Mouse (Mus musculus) layer of hippocampus, adult 9-10 months (tissue): Measurements from ENCODE around the gene Tacr1.
"Not testable (repeated sequence)": the region's sequence is repeated elsewhere in the genome, so short reads cannot be mapped to it uniquely, and the experiment has no call there.

Source experiments
- DNase-seq: peaks from one replicate; pipeline ENCODE4 v3.0.0; 2022; ENCODE audit warnings: low spot score

Gene Tacr1

GRCm38 (mm10) chr6:82401595-82402451 is at the start of gene Tacr1:
Gene Tacr1 (plus strand): TSS chr6:82402334.
- no peak for DNase-seq

DNA sequence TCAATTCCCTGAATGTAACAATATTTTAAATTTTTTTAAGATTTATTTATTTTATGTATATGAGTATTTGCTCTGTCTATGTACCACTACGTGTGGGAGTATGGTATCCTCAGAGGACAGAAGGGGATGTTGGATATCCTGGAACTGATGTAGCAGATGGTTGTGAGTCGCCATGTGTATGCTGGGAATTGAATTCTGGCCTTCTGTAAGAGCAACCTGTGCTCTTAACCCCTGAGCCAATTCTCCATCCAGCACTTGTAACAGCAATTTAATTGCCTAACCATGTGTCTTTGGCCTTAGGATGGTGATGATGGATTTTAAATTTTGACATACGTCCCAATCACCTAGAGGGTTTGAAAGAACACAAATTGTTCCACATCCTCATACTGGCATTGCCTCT is 26.0 kb upstream of the Tacr1 start:
- DNase-seq = no peak

GRCm38 (mm10) chr6:82383556-82383955 is 18.6 kb upstream of the Tacr1 start:
- no peak for DNase-seq

DNA sequence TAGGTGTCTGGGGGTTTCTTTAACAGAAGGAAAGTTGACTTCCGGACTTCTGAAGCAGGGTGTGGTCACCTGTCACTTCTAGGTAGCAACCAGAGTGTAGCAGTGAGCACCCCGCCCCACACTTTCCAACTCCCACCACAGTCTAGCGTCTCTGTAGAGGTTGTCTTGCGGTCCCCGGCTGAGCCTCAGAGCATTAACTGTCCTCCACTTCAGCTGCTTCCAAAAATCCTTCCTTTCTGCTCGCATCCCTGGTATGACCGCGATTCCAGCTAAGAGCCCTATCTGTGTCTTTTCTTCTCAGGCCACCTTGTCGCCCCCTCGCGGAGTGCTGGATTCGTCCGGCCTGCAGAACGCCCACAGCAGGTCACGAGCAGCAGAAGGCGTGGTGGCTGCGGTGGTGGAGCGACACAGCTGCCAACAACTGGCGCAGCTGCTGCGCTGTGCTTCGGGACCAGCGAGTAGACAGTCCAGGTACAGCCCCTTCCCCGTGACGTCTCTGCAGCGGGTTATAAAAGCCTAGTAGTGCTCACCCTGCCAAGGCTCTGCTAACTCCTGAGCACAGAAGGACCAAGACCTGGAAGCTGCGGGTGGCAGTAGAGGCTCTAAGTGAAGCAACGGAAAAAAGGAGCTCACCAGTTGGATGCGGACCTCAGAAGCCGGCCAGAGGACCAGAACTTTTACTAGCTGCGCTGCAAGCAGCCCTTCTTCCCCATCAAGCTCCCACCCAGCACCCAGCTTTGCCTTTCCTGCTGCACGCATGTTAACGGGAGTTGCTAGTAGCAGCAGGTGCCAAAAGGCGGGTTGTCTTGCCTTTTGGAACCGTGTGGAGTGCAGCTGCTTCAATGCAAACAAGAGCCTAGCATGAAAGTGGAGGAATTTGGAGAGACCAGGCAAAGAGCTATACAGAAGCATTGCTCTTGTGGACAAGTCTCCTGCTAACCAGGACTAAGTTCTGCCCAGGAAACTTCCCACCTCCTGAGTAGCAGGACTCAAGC is 664 bp downstream of the Tacr1 start:
- DNase-seq = no peak

- DNase-seq = no peak
Measured at GRCm38 (mm10) chr6:82418367-82418766, 16.2 kb downstream of the Tacr1 start.

- no peak for DNase-seq
Measured at GRCm38 (mm10) chr6:82420222-82420621, 18.1 kb downstream of the Tacr1 start.

GRCm38 (mm10) chr6:82428890-82429289 is 26.8 kb downstream of the Tacr1 start:
- DNase-seq = no peak

DNA sequence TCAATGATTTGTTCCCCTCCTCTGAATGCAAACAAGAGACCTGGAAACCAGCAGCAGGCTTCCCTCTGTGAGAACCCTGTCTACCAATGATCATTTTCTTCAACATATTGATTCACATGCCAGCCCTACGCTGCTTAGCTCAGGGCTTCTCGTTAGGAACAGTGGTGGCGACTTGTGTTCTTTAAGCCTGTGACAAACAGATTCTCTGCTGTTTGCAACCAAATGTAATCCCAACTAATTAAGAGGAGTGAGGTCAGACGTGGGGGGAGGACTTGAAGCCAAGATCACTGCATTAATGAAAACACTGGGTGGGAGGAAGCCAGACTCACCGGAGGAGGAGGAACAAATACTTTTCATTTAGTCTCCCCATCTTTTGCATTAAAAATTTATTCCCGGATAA is 27.6 kb downstream of the Tacr1 start:
- no peak for DNase-seq

DNA sequence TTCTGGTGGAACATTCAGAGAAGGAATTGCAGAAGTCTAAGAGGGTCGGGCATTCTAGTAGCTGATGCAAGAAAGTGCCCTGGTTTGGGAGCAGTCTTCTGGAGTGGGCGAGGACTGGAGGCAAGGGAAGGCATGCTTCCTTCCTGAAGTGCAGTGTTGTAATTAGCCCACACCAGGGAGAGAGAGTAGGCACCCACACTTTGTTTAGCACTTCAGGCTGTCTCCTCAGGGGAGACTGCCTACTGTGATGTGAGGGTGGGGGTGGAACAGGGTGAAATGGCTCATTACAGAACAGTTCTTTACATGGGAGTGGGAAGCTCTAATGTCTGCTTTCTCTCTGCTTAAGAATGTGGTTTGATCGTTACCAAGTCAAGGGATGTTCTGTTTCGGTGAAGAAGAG is 35.0 kb downstream of the Tacr1 start:
- DNase-seq = no peak

GRCm38 (mm10) chr6:82452206-82453095 is 50.3 kb downstream of the Tacr1 start:
- not testable (repeated sequence) for DNase-seq

GRCm38 (mm10) chr6:82455245-82455644 is 53.1 kb downstream of the Tacr1 start:
- DNase-seq = no peak

DNA sequence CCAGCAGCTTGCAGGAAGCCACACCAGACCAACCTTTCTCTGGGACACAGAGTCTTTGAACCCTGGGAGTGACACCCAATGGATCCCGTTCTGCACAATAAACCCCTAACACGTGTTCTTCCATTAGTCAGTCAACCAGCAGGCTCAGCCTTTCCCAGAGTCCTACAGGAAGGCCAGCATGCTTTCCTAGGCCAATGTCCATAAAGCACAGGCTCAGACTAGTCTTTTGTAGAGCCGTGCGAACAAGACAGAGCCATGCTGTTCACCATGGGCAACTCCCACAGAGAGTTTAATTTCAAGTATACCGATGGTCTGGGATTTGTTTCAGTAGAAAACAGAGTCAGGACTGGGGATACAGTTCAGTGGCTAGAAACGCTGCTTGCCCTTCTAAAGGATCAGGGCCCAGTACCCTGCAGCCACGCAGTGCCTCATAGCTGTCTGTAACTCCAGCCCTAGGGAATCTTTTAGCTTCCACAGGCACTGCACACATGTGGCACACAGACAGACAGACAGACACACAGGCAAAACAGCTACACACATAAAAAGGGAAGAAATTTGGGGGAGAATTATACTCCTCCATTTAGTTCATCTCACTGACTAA is 55.1 kb downstream of the Tacr1 start:
- no peak for DNase-seq

GRCm38 (mm10) chr6:82458762-82459389 is 56.7 kb downstream of the Tacr1 start:
- DNase-seq = no peak

DNA sequence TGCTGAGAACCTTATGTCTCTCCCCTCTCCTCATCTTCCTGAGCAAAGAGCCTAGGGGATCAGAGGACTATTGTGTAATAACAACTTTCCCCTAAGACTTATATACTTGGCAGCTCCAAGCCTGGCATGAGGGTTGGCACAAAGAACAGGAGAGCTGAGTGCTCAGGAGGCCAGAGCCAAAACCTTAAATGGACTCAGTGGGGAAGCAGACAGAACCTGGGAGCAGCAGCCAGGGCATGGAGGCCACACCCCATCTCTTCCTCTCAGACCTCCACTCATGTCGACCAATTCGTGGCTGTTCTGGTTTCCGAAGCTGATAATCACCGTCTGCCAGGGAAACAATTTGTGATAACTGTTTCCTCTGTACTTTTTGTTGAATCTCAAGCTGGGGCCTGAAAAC is 61.0 kb downstream of the Tacr1 start:
- DNase-seq = no peak

DNA sequence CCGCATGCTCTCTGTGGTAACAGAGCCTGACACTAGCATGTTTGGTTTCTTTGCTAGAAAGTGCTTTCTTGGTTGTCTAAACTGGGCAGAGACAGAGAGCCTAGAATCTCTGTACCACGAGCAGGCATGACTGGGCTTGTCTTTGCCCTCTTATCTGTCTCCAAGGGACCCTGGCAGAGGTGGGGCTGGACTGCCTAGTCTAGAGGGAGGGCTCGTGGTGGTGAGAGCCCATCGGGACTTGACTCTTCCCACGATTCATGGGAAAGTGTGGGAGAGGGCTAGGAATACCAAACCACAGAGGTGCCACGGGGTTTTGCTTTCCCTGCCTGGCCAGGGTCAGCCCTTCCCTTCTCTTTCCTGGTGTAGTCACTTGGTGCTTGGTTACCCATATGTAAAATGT is 72.3 kb downstream of the Tacr1 start:
- DNase-seq = no peak

GRCm38 (mm10) chr6:82483842-82484241 is 81.7 kb downstream of the Tacr1 start:
- DNase-seq = no peak

- DNase-seq = no peak
Measured at GRCm38 (mm10) chr6:82494481-82494880, 92.3 kb downstream of the Tacr1 start.

DNA sequence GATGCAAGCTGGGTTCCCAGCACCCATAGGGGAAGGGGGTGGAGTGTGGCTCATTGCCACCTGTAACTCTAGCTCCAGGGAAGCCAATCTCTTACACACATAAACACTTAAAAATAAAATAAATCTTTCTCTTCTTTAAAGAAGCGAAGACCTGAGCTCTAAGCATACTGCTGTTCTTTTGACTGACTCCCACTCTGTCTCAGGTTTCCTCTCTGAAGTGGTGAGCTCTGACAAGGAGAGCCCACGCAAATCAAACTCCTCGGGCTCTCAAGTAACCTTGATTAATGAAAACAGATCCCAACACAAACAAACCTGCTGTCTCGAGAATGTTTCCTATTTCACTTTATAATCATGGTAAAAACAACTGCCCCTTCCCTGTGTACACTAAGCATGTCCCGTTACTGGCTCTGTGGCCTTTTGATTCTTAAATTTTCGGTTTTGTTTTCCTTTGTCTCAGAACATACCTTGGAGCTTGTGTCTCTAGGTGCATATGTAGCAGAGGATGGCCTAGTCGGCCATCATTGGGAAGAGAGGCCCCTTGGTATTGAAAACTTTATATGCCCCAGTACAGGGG is 108.8 kb downstream of the Tacr1 start:
- no peak for DNase-seq

DNA sequence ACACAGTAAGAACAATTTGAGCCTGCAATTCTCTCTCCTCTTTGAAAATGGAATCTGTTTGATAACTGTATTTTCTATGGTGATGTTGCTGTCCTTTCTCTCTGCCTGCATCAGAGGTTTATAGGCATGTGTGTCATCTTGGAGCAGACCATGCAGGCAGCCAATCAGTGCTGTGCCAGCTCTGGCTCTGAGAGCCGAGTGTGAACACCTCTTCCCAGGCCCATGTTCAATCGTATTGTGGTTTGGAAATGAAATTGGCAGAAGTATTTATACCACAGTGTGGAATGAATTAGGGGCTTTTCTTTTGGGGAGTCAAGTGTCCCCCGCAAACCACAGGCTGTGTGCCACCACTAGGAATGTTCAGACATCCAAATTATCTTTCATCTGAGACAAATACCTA is 117.5 kb downstream of the Tacr1 start:
- DNase-seq = no peak

GRCm38 (mm10) chr6:82522567-82522966 is 120.4 kb downstream of the Tacr1 start:
- DNase-seq = no peak
